Comparison of ENCODE assay signal across 1 mouse cellular context in the genomic region with DNA sequence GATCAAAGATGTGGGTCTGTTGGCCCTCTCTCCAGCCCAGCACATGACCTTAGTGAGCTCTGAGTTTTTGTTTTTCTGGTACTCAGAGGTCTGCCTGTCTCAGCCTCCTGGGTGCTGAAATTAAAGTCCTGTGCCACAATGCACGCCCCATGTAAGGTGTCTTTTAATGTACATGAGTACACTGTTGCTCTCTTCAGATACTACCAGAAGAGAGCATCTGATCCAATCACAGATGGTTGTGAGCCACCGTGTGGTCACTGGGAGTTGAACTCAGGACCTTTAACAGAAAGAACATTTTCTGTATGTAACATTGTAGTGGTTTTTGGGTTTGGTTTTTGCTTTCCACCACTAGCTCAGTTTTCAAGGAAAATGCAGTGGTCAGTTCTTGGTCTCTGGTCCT.
TF ChIP-seq lines count a peak whose summit lies in the region.

No protein-coding gene starts in this region.

TF ChIP-seq in ES-E14, 5 proteins besides CTCF, POLR2A, EP300 and RAD21:
- TF ChIP-seq CHD2 (IDR thresholded peaks at IDR 0.05; ENCODE audit: low read depth, low read length), result no peak
- TF ChIP-seq MAFK (IDR thresholded peaks at IDR 0.05; ENCODE audit: insufficient read depth, low read depth, low read length), result no peak
- TF ChIP-seq HCFC1 (IDR thresholded peaks at IDR 0.05; ENCODE audit: borderline replicate concordance, insufficient read depth, low read length), result no peak
- TF ChIP-seq ZC3H11A (IDR thresholded peaks at IDR 0.05; ENCODE audit: borderline replicate concordance, low read depth, low read length), result no peak
- TF ChIP-seq ZNF384 (IDR thresholded peaks at IDR 0.05; ENCODE audit: low read depth, low read length), result no peak
